Mouse (Mus musculus) CH12F3 (cell line): ENCODE data around the gene Onecut3.

ENCODE experiments used
- in situ Hi-C: fragments of 300-500 bp; cut with MboI; formaldehyde crosslinking; loops from 2 replicates; pipeline ENCODE4 v1.14.3; 2020; ENCODE audit warnings: low sequenced_read_pairs

The Onecut3 gene

DNA sequence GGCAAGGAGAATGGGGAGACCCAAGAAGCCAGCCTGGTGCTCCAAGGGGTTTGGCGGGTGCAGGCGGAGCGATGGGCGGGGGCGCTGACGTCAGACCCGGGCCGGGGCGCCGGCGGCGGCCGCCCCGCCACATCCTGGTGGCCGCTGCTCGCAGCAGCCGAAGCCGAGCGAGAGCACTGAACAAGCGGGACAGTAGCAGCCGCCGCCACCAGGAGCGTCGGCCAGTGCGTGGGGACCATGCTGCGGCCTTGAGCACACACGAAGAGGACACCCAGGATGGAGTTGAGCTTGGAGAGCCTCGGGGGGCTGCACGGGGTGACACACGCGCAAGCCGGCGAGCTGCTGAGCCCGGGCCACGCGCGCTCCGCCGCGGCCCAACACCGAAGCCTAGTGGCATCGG lies at the start of gene Onecut3:
Gene Onecut3 (plus strand): TSS at position 104 of the 400 bp plus-strand sequence.
- in situ Hi-C loops: no loop called here

DNA sequence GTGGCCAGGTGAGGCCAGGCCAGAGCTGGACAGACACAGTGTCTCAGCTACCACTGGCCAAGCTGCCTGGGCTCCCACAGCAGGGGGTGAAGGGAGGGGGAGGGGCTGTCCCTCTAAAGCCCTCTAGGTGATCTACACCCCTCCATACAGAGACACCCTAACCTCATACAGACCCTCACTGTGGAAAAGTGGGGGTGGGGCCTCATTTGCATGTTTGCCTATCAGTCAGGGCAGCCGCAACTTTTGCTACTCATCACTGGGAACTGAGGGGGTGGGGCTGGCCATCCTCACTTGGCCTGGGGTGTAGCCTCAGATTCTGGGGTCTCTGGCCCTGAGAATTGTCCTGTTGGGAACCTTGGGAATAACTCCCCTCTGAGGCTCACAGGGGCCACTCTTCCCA lies 49.6 kb upstream of the Onecut3 start:
- in situ Hi-C loops: loop anchor here (5.0 kb wide), 2 partner anchors 62 to 107 kb away; no protein-coding TSS in a partner anchor

GRCm38 (mm10) chr10:80445898-80446601 lies 48.6 kb upstream of the Onecut3 start:
- in situ Hi-C loops: loop anchor here (5.0 kb wide), 2 partner anchors 61 to 106 kb away; no protein-coding TSS in a partner anchor

GRCm38 (mm10) chr10:80450599-80450998 lies 44.0 kb upstream of the Onecut3 start:
- in situ Hi-C loops: no loop called here

GRCm38 (mm10) chr10:80453601-80454000 lies 41.0 kb upstream of the Onecut3 start:
- in situ Hi-C loops: no loop called here

- in situ Hi-C loops: no loop called here
Measured at GRCm38 (mm10) chr10:80454781-80455180, 39.9 kb upstream of the Onecut3 start.

GRCm38 (mm10) chr10:80455697-80456096 lies 38.9 kb upstream of the Onecut3 start:
- in situ Hi-C loops: no loop called here

- in situ Hi-C loops: no loop called here
Measured at GRCm38 (mm10) chr10:80459236-80459635, 35.4 kb upstream of the Onecut3 start.

GRCm38 (mm10) chr10:80459671-80460070 lies 35.0 kb upstream of the Onecut3 start:
- in situ Hi-C loops: no loop called here

- in situ Hi-C loops: no loop called here
Measured at GRCm38 (mm10) chr10:80460324-80460723, 34.3 kb upstream of the Onecut3 start.

- in situ Hi-C loops: no loop called here
Measured at GRCm38 (mm10) chr10:80461346-80461745, 33.3 kb upstream of the Onecut3 start.

DNA sequence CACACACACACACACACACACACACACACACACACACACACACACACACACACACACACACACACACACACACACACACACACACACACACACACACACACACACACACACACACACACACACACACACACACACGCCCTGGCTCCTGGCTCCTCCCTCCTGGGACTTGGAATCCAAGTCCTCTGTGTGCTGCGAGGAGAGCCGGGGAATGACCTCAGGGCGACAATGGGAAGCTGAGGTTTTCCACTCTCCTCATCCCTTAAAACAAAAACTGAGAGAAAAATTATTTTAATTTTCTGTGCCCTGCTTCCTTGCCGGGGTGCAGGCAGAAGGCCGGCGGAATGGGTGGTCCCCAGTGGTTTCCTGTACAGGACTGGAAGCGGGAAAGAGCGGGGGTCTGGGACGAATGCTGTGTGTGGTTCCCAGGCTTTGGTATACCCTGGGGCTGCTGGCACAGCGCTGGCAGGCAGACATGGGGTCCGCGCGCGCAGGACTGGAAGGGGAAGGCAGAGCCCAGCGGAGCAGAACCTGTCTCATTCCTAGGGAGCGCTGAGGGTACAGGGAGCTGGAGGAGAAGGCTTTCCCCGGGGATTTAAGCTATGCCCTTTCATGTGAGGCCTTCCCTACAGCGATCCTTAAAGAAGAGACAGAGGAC lies 30.1 kb upstream of the Onecut3 start:
- in situ Hi-C loops: no loop called here

GRCm38 (mm10) chr10:80465066-80465465 lies 29.6 kb upstream of the Onecut3 start:
- in situ Hi-C loops: no loop called here

- in situ Hi-C loops: no loop called here
Measured at GRCm38 (mm10) chr10:80475290-80475959, 19.2 kb upstream of the Onecut3 start.

- in situ Hi-C loops: no loop called here
Measured at GRCm38 (mm10) chr10:80478531-80478930, 16.1 kb upstream of the Onecut3 start.

- in situ Hi-C loops: no loop called here
Measured at GRCm38 (mm10) chr10:80481002-80481401, 13.6 kb upstream of the Onecut3 start.

DNA sequence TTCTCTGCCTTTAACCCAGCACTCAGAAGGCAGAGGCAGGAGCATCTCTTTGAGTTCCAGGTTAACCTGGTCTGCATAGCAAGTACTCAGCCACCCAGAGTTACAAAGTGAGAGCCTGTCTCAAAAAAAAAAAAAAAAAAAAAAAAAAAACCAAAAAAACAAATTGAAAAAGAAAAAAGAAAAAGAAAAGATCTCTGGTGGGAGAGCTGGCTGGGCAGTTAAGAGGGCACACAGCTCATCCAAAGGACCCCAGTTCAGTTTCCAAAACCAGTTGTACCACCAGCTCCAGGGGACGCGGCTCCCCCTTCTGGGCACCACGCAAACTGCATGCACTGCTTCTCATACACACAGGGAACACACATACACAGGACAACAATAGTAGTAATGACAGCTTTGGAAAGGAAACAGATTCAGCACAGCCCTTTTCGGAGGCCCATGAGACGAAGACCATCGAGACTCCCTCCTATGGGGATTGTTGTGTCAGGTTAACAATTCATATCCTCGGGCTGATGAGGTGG lies 7.7 kb upstream of the Onecut3 start:
- in situ Hi-C loops: no loop called here

- in situ Hi-C loops: no loop called here
Measured at GRCm38 (mm10) chr10:80490051-80490450, 4.6 kb upstream of the Onecut3 start.

- in situ Hi-C loops: no loop called here
Measured at GRCm38 (mm10) chr10:80495901-80496300, 1.3 kb downstream of the Onecut3 start.

- in situ Hi-C loops: no loop called here
Measured at GRCm38 (mm10) chr10:80496421-80496820, 1.8 kb downstream of the Onecut3 start.

DNA sequence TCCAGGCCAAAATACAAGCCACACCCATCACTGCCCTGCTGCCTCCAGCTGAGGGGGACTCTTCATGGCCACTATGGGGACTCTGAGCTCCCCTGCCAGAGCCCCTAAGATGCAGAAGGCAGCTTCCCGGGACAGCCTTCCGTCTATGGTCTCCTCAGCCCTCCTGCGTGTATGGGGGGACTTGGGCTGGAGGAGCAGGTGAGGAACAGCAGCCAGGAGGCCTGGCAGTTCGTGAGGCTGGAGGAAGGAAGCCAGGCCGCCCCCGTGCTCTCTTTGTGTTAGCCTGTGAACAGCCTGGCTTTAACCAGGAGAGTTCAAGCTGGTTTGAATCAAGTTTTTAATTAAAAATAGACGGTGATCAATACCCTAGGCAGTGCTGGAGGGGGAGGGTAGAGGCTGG lies 7.7 kb downstream of the Onecut3 start:
- in situ Hi-C loops: no loop called here
